Mouse (Mus musculus) hindbrain, embryonic 10.5 days (tissue): ENCODE results near the gene Ctss. TPM values are rescaled to one million over a fixed set of nuclear protein-coding genes. Genes with fewer than 3 reads are reported as not detected.

Source experiments
- DNase-seq: peaks from one replicate; pipeline ENCODE4 v3.0.0-alpha.2; 2017; ENCODE audit warnings: low spot score
- H3K27ac ChIP-seq: fragments of 300-500 bp; sonication (generic); 2 replicates; pipeline ENCODE4 v1.5.1; 2016; ENCODE audit warnings: mild to moderate bottlenecking, moderate library complexity
- H3K27me3 ChIP-seq: fragments of 300-500 bp; sonication (generic); 2 replicates; pipeline ENCODE4 v1.6.1; 2016; ENCODE audit warnings: mild to moderate bottlenecking; ENCODE audit not compliant: poor library complexity, insufficient read depth, severe bottlenecking
- H3K36me3 ChIP-seq: fragments of 300-500 bp; sonication (generic); 2 replicates; pipeline ENCODE4 v1.6.1; 2016; ENCODE audit warnings: mild to moderate bottlenecking, moderate library complexity
- H3K4me1 ChIP-seq: fragments of 300-500 bp; sonication (generic); replicated peaks from 2 replicates; pipeline ENCODE4 v1.6.1; 2016; ENCODE audit warnings: mild to moderate bottlenecking
- H3K4me3 ChIP-seq: fragments of 300-500 bp; sonication (generic); 2 replicates; pipeline ENCODE4 v1.5.1; 2016; ENCODE audit warnings: mild to moderate bottlenecking, moderate library complexity
- H3K9me3 ChIP-seq: fragments of 300-500 bp; sonication (generic); 2 replicates; pipeline ENCODE4 v1.6.1; 2016; ENCODE audit warnings: mild to moderate bottlenecking, moderate library complexity
- WGBS: fragments of 180-500 bp; shearing (Covaris S2); methylation state at CpG from one replicate; pipeline ENCODE4 v1.1.7; 2016; 5-methylcytosine and 5-hydroxymethylcytosine counted together
- polyA plus RNA-seq: library from polyadenylated mRNA; unstranded; fragments of >200 nt; fragmentation: Nextera tagmentation; extraction: Ambion mirVana; gene quantifications from 2 replicates; pipeline ENCODE4 v1.2.1, GENCODE M21; 2016

Ctss gene
- 3.9 and 7.6 TPM in 2 replicates for polyA plus RNA-seq

DNA sequence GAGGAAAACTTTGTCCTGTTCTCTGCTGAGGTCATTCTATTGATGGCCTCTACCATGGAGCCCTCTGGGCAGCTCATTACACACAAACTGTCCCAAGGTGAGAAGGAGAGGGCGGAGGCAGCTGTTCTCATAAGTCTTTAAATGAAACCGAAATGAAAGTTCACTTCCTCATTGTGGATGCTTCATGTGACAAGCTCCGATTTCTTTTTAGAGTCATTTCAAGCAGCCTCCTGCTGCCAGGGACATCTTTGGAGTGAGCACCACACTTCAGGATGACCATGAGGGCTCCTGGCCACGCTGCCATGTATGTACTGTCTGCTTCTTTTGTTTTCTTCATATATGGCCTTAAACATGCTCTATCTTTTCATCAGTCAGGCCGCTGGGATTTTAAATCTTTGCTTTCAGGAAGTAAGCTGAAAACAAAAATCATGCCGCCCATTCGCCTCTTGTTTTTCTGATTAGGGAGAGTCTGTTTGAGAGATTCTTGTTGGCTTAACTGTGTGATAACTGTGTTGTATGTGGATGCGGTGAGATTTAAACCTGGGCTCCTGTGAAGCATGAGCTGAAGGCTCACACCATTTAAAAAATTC is at the start of gene Ctss:
TSS of gene Ctss (plus strand) at position 165 of the 590 bp plus-strand sequence.
- 91% methylated on average over 8 of the region's 8 CpGs for WGBS
- Histone ChIP-seq H3K27ac (no peak within 1 kb of the TSS), H3K9me3 (no peaks in the 10 kb centered on the region), H3K4me3 (no peak within 1 kb of the TSS), H3K36me3 (no peaks in the 10 kb centered on the region), H3K27me3 (no peaks in the 10 kb centered on the region), H3K4me1 (no peaks in the 10 kb centered on the region)
- no peak for DNase-seq

GRCm38 (mm10) chr3:95478966-95479365 is 47.6 kb upstream of the Ctss start:
- no peaks in the 10 kb centered on the region for H3K4me1 ChIP-seq
- no peak overlapping the region for H3K27ac ChIP-seq
- 91% methylated on average over 1 of the region's 1 CpGs for WGBS
- no peak for DNase-seq
- no peaks in the 10 kb centered on the region for H3K27me3 ChIP-seq
- peaks cover 79% of the 10 kb centered on the region for H3K36me3 ChIP-seq
- no peaks in the 10 kb centered on the region for H3K9me3 ChIP-seq
- no peak overlapping the region for H3K4me3 ChIP-seq

GRCm38 (mm10) chr3:95486421-95486820 is 40.2 kb upstream of the Ctss start:
- no peak overlapping the region for H3K4me3 ChIP-seq
- peaks cover 83% of the 10 kb centered on the region for H3K36me3 ChIP-seq
- H3K9me3 ChIP-seq: no peaks in the 10 kb centered on the region
- no peak overlapping the region for H3K27ac ChIP-seq
- 87% methylated on average over 2 of the region's 2 CpGs for WGBS
- no peak for DNase-seq
- H3K27me3 ChIP-seq: no peaks in the 10 kb centered on the region
- H3K4me1 ChIP-seq: no peaks in the 10 kb centered on the region

GRCm38 (mm10) chr3:95488679-95489078 is 37.9 kb upstream of the Ctss start:
- Histone ChIP-seq H3K9me3 (no peaks in the 10 kb centered on the region), H3K4me3 (no peak overlapping the region), H3K4me1 (no peaks in the 10 kb centered on the region), H3K36me3 (peaks cover 91% of the 10 kb centered on the region), H3K27me3 (no peaks in the 10 kb centered on the region), H3K27ac (no peak overlapping the region)
- 93% methylated on average over 3 of the region's 3 CpGs for WGBS
- no peak for DNase-seq

- Histone ChIP-seq H3K36me3 (peaks cover 96% of the 10 kb centered on the region), H3K9me3 (no peaks in the 10 kb centered on the region)
- 98% methylated on average over 2 of the region's 2 CpGs for WGBS
Measured at GRCm38 (mm10) chr3:95490238-95490637, 36.3 kb upstream of the Ctss start.

GRCm38 (mm10) chr3:95494342-95494741 is 32.2 kb upstream of the Ctss start:
- Histone ChIP-seq H3K9me3 (no peaks in the 10 kb centered on the region), H3K27me3 (no peaks in the 10 kb centered on the region), H3K36me3 (peaks cover 72% of the 10 kb centered on the region), H3K4me3 (no peak overlapping the region), H3K4me1 (no peaks in the 10 kb centered on the region), H3K27ac (no peak overlapping the region)
- peak; percentile 57 for DNase-seq
- 60% methylated on average over 6 of the region's 6 CpGs for WGBS

More at GRCm38 (mm10) chr3:95490238-95490637, 36.3 kb upstream of the Ctss start:
- Histone ChIP-seq H3K27me3 (no peaks in the 10 kb centered on the region), H3K4me1 (no peaks in the 10 kb centered on the region), H3K27ac (no peak overlapping the region), H3K4me3 (no peak overlapping the region)
- DNase-seq: no peak

- Histone ChIP-seq H3K9me3 (no peaks in the 10 kb centered on the region), H3K27me3 (no peaks in the 10 kb centered on the region), H3K27ac (no peak overlapping the region), H3K4me3 (no peak overlapping the region), H3K36me3 (peaks cover 36% of the 10 kb centered on the region), H3K4me1 (peaks cover 10% of the 10 kb centered on the region)
- WGBS: 87% methylated on average over 2 of the region's 2 CpGs
- DNase-seq: no peak
Measured at GRCm38 (mm10) chr3:95498229-95498628, 28.4 kb upstream of the Ctss start.

- H3K4me1 ChIP-seq: peaks cover 10% of the 10 kb centered on the region
- H3K27ac ChIP-seq: no peak within 1 kb of the TSS
- H3K27me3 ChIP-seq: no peaks in the 10 kb centered on the region
- 83% methylated on average over 7 of the region's 7 CpGs for WGBS
- H3K36me3 ChIP-seq: peaks cover 28% of the 10 kb centered on the region
- H3K9me3 ChIP-seq: no peaks in the 10 kb centered on the region
- no peak within 1 kb of the TSS for H3K4me3 ChIP-seq
- DNase-seq: no peak
Measured at GRCm38 (mm10) chr3:95499024-95499423, 27.6 kb upstream of the Ctss start, which contains the start of gene Ctsk. Gene Ctsk (plus strand): TSS chr3:95499256.

DNA sequence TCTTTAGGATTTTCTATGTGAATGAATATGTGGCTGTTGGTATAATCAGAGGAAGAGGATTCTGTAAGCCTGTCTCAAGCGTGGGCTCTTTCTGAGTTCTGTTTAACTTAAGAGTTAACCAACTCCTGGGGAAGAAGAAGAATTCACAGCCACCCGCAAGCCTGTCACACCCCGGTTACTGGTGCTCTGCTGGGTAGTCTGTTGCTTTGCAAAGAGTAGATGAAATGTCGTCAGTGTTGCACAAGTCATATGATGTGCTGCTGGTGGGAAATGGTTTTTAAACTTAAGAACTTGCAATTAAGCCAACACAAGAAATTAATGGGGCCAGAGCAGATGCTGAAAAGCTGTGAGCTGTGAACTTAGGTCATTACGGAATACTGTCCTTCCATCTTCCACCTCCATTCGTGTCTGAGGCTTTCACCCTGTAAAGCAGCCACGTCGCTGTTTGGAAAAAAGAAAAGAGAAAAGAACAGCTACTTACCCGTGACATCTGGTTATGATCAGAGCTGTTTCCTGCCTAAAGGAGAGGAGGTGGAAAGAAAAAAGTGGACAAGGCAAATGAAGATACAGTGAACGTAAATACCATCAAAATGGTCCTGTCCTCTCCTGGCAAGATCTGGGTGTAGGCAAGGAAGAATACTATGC is 27.0 kb upstream of the Ctss start:
- WGBS: 60% methylated on average over 10 of the region's 10 CpGs
- DNase-seq: no peak

GRCm38 (mm10) chr3:95502312-95502711 is 24.3 kb upstream of the Ctss start:
- Histone ChIP-seq H3K4me3 (peak overlapping the region; percentile 9; the same call in 1 of the 2 replicates), H3K36me3 (peaks cover 7% of the 10 kb centered on the region; the same call in 1 of the 2 replicates), H3K27me3 (no peaks in the 10 kb centered on the region), H3K4me1 (peaks cover 10% of the 10 kb centered on the region), H3K9me3 (no peaks in the 10 kb centered on the region), H3K27ac (peak overlapping the region; percentile 71)
- peak; percentile 14 for DNase-seq
- 46% methylated on average over 2 of the region's 2 CpGs for WGBS

More for the DNA sequence above, 27.0 kb upstream of the Ctss start:
- peaks cover 22% of the 10 kb centered on the region for H3K36me3 ChIP-seq
- no peak overlapping the region for H3K4me3 ChIP-seq
- no peak overlapping the region for H3K27ac ChIP-seq
- no peaks in the 10 kb centered on the region for H3K9me3 ChIP-seq
- peaks cover 10% of the 10 kb centered on the region for H3K4me1 ChIP-seq
- H3K27me3 ChIP-seq: no peaks in the 10 kb centered on the region

- Histone ChIP-seq H3K36me3 (peaks cover 11% of the 10 kb centered on the region; the same call in 1 of the 2 replicates), H3K4me1 (0 out of 2 replicates have a peak, but pooled peaks cover 2% of the 10 kb centered on the region), H3K27ac (no peak overlapping the region), H3K27me3 (no peaks in the 10 kb centered on the region), H3K4me3 (no peak overlapping the region), H3K9me3 (no peaks in the 10 kb centered on the region)
- no peak for DNase-seq
- 78% methylated on average over 6 of the region's 6 CpGs for WGBS
Measured at GRCm38 (mm10) chr3:95509348-95509747, 17.2 kb upstream of the Ctss start.

DNA sequence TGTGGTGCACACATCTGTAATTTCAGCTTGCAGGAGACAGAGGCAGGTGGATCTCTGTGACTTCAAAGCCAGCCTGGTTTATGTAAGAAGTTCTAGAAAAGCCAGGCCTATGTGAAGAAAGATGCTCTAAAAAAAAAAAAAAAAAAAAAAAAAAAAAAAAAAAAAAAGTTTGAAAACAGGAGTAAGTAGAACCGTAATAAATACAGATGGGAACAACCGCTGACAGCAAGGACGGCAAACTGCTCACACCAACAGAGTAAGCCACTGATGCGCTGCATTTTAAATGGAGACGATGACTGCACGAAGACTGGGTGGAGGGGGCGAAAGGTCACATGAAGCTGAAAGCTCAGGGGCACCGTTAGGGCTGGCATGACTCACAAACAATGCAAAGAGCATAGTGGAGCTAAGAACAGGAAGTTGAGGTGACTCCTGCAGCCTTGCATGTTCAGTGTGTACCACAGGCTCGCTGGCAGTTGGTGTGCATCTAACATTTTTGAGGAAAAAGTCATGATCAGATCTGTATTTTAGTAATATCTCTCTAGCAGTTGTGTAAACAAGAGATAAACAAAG is 14.9 kb upstream of the Ctss start:
- DNase-seq: no peak
- no peak overlapping the region for H3K4me3 ChIP-seq
- H3K36me3 ChIP-seq: peaks cover 6% of the 10 kb centered on the region; the same call in 1 of the 2 replicates
- 0 out of 2 replicates have a peak, but pooled peaks cover 2% of the 10 kb centered on the region for H3K4me1 ChIP-seq
- no peaks in the 10 kb centered on the region for H3K27me3 ChIP-seq
- H3K27ac ChIP-seq: no peak overlapping the region
- WGBS: 60% methylated on average over 9 of the region's 9 CpGs
- no peaks in the 10 kb centered on the region for H3K9me3 ChIP-seq

DNA sequence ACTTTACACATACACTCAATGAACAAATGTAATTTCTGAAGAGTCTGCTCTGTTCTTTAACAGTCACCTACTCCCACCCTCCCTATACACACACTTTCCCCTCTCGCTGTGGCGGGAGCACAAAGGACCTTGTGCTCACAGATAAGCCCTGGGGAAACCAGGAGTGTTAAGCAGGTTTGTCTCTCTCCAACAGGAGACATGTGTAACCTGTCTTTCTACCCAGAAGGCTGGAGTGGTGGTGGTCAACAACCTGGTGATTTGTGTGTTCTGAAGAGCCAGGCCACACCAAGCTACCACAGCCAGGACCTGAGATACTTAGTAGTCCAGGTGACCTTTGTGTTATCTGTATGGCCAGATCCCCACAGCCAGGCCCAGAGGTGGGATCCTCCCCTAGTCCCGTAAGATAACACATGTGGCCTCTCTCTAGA is 10.0 kb upstream of the Ctss start:
- no peaks in the 10 kb centered on the region for H3K27me3 ChIP-seq
- no peak for DNase-seq
- H3K4me3 ChIP-seq: no peak overlapping the region
- 0 out of 2 replicates have a peak, but pooled peaks cover 2% of the 10 kb centered on the region for H3K4me1 ChIP-seq
- WGBS: 93% methylated on average over 3 of the region's 3 CpGs
- H3K9me3 ChIP-seq: no peaks in the 10 kb centered on the region
- 0 out of 2 replicates have a peak overlapping the region, but pooled peaks have one; percentile 46 for H3K27ac ChIP-seq
- H3K36me3 ChIP-seq: no peaks in the 10 kb centered on the region
